Mouse (Mus musculus): ENCODE data around the gene Entpd3.

Gene Entpd3

DNA sequence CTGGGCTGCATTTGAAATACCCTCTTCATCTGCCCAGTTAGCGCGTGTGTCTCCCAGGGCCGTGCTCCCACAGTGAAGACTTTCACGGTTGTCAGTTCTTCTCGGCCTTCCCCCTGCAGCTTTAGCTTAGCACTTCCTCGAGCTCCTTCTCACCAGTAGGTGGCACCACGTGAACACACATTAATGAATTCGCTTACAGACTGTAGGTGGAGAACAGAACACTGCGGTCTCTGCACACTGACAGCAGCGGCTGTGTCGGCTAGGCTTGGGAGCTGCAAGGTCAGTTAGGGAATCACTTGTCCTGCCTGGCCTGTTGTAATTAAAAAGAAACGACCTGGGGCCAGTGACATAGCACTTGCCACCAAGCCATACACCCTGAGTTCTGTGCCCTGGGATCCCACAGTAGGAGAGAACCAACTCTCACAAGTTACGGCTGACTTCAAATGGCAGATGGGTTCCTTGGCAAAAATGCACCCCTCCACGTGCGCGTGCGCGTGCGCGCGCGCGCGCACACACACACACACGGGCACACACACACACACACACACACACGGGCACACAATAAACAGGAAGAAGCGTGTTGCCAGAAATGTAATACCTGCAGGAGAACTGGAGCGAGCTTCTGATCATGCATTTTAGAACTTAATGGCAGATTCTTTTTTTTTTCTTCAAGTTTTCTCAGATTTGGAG, 43.1 kb downstream of the Entpd3 start:
- DNase-seq: peak; percentile 93

DNA sequence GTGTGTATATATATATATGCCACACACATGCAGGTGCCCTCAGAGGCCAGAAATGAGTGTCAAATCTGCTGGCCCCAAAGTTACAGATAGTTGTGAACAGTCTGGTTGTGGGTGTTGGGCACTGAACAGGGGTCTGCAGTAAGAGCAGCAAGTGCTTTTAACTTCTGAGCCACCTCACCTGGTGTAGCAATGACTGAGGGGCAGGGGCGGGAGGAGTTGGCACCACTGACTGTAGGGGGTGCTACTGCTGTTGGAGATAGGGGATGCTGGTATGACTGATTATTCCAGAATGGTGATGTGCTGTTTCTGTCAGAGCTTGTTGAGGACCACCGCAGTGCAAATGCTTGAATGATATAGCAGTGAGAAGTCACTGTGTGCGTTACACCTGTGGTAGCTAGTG, 43.7 kb downstream of the Entpd3 start:
- DNase-seq: peak; percentile 67

DNA sequence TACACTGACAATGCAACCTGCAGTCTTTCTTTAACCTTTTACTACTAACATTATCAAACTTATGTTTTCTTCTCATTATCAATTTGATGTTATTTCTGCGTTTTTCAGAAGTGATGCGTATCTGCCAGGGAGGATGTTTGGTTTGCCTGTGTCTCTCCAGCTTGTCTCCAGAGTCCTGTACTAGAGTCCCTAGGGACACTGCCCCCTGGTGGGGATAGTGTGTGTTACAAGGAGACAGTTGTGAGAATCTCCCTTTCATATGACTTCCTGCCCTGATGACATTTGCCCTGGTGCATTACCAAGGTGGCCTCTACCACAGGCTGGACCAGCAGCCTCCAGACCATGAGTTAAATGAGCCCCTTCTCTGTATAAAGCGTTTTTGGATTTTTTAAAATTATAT, 46.9 kb downstream of the Entpd3 start:
- DNase-seq: peak; percentile 91

DNA sequence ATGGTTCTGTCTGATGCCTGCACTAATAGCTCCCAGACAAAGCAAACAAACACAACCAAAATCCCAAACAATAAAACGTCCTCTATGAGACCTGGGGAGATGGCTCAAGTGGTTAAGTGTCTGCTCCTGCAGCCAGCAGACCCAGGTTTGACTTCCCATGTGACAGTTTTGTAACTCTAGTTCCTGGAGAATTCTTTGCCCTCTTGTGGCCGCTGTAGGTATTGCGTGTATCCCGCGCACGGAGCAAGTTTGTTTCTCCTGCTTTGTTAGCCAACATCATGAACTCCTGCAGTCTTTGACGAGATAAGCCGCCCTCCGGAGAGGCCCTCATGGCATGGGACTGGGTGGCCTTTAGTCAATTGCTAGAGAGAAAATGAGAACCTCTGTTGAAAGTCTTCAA, 51.9 kb downstream of the Entpd3 start:
- DNase-seq: peak; percentile 88

DNA sequence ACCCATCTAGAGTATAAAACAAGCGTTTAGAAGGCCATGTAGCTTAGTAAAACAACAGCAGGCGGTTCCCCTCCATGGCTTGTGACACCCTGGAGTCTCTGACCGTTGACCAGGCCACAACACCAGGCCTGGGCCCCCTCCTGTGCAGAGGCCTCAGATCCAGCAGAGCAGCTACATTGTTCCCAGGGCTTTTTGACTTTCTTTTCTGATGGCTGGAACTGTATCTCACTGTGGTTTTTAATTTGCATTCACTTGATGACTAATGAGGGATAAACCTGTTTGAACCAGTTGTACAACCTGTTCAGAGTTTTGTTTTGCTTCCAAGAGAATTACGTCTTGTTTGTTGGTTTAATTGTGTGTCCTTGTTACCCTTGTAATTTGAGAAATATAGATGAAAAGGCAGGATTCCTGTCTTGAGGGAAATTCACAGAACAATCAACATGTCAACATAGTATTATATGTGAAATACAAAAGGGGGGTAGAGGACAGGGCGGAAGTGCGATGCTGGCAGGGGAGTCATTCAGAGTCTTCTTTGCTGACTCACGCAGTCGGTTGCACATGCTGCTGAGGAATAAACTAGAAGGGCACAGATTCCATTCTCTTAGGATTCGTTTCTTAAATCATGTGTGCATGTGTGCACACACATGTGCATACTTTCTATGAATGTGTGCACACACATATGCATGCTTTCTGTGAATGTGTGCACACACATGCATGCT, 53.9 kb downstream of the Entpd3 start:
- DNase-seq: no peak

DNA sequence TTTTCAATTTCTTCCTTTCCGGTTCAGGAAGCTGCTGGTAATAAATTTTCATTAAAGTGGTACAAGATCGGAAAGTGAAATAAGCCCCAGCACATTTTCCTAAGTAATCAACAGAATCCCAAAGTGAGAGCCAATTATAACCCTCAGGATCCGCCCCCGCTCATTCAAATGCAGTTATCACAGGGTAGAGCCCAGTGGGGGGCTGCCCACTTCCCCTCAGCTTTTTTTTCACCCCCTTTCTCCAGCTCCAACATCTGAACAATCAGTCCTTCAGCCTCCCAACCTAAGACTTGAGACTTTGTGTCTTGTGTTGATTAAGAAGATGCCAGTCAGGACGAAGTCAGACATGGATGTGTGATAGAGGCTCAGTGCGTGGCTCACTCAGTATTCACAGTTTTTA, 55.2 kb downstream of the Entpd3 start:
- no peak for DNase-seq

DNA sequence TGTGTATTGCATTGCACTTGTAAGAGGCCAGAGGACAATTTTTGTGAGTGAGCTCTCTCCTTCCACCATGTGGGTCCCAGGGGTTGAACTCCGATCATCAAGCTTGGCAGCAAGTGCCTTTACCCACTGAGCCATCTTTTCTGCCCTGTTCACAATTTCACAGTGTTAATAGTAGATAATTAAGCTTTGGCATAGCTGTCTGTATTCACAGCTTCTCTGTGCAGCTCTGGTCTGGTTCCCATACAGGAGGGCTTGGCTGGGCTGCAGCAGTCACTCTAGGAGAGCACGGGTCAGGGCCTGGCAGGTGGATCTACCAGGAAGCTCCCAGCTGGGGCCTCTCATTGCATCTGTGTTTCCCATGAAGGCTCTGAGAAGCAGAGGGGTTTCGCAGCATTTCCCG, 55.7 kb downstream of the Entpd3 start:
- no peak for DNase-seq

DNA sequence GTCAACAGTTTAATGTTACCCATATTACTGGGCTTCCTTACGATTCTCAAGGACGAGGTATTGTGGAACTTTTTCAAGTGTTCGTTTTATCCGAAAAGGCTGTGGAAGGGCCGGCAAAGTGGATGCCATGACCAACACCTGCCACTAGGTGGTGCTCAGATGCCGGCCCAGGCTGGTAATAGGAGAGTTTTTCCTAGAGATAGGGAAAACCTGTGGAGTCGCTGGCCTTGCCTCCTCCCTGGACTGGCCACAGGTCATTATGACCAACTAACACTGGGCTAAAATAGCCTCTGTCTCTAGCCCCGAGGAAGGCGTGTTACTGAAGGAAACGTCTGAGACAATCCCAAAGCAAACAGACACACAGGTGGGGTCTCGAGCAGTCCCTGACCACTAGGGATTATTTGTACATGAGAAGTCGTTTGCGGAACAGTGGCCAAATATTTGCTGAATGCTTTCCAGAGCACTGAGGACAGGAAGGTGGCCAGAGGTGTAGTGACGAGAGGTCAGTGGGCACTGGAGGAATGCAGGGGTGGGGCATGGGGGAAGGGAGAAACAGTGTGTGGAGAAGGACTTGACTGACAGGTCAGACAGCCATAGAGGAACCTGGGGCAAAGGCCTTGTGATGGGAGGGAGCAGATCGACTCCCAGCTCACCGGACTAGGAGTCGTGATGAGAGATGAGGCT, 62.0 kb downstream of the Entpd3 start:
- DNase-seq: peak; percentile 73

DNA sequence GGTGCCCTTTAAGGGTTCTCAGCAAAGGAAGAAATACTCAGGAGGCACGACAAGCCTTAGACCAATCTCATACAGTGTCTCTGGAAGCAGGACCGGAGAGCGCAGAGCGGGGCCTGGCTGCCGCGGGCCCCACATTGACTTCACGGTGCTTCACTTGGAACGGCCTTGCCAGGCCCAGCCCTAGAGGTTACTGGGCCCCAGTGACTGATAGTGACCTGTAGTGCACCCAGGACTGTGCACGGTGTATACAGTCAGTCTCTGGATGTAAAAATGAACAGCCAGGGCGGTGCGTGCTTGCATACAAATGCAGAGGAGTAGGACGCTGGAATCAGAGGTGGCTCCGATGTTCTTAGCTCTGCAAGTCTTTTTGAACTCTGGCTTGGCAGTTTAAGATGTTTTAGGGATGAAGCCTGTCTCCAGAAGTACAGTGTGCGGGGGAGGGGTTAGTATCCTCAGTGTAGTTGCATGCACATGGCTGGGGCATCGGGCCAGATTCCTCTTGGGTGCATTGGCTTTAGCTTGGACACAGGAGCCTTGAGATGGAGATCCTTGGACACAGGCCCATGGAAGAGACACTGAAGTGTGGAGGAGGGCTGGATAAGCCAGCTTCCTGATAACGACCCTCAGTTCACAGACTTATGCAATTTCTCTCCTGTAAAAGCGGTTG, 62.7 kb downstream of the Entpd3 start:
- DNase-seq: peak; percentile 19

DNA sequence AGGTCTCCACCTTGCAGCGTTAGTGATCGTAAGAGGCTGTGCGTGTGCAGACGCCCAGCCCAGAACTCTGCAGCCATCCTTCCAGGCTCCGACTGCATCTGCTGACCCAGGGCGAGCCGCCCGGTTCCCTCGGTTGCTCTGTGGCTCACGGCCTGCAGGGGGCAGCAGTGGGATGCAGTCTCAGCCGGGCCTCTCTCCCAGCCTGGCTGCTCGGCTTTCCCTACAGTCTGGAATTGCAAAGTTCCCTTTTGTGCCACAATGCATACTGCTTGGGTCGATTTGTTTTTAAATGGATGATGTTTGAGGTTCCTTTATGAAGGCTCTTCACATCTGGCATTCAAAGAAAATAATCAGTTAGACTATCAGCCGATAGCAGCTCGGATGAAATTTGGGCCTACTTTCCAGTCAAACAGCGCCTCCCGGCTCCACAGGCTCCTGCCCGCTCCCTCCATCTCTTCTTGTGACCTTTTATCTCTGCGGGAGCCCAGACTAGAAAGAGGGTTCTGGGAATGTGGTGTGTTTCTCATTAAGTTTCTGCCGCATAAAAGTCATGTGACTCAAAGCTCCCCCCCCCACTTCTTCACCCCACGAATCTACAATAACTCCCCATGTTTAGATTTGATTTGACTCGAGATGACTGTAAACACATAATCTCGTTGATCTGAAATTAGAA, 63.4 kb downstream of the Entpd3 start:
- peak; percentile 84 for DNase-seq

DNA sequence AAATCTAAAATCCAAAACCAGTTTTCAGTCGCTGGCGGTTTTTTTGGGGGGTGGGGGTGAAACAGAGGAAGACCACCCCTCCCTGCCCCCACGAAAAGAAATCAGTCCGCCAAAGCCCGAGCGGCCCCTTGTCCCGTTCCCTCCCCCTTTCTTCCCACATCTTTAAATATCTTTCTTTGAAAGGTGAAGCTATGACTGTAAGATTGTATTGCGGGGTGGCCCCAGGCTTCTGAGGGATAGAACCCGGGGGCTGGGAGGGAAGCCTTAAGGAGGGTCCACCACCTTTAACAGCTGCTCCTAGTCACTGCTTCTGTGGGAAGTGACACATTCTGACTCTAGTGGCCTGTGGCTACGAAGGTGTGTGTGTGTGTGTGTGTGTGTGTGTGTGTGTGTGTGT, 63.9 kb downstream of the Entpd3 start:
- no peak for DNase-seq

DNA sequence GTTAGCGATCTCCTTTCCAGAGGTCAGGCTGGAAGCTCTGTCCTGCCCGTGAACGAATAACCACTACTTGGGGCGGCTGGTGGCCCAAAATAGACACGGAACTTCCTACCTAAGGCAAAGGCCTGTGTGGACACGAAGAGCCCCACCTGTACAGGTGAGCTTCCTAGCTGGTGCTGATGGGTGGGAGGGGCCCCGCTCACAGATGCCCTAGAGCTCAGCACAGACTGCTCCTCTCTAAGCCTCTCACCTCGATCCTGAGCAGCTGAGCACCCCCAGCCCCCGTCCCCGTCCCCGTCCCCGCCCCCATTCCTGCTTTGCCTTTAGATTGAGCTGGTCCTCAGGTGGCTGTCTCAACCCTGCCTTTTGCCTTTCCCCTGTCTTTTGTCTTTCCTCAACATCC, 64.3 kb downstream of the Entpd3 start:
- DNase-seq: no peak

DNA sequence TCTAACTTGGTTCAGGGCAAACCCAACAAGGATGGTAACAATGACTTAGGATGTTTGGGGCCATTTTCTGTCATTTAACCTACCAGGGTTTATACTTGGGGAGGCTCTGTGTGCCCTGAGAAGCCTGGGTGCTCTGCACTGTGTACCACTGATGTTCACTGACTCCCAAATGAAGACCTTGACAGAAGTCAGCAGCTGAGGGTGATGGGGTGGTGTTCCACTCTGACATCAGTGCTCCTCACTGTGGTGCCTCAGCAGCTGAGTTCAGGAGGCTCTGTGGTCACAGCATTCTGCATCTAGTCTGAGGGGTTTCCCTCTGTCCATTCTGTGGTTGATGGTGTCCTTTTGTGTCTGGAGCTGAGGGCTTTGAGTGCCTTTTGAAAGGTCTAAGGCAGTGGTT, 71.4 kb downstream of the Entpd3 start:
- no peak for DNase-seq

DNA sequence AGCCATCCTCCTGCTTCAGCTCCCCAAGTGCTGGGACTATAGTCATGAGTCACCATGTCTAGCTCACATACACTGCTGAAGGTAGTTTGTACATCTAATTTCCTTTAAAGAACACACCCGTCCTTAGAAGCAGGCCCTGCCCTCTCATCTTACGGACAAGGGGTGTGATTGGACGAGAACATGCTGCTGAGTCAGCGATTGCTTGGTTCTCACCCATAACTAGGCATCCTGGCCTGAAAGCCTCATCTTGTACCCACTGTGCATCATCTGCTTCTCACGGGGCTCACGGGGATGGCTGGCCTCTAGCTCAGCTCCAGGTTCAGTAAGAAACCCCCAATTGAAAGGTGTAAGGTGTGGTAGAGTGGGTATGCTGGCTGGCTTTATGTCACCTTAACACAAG, 74.4 kb downstream of the Entpd3 start:
- DNase-seq: no peak

Measured in thymus, postnatal 4 days (tissue).